Mouse (Mus musculus) retina, embryonic 14.5 days (tissue): Measurements from ENCODE around the gene Olfr237-ps1.
"Not testable (repeated sequence)": the region's sequence is repeated elsewhere in the genome, so short reads cannot be mapped to it uniquely, and the experiment has no call there.

ENCODE experiments used
- DNase-seq: peaks from one replicate; pipeline ENCODE4 v3.0.0-alpha.2; 2015; ENCODE audit warnings: low spot score

The Olfr237-ps1 gene

GRCm38 (mm10) chr6:43146267-43146666 lies at the start of gene Olfr237-ps1:
Gene Olfr237-ps1, plus strand, starts transcription at chr6:43146567.
- not testable (repeated sequence) for DNase-seq

- not testable (repeated sequence) for DNase-seq
Measured at GRCm38 (mm10) chr6:43106069-43106468, 40.3 kb upstream of the Olfr237-ps1 start, which contains the start of gene Olfr441. Gene Olfr441, plus strand, starts transcription at chr6:43106369.

GRCm38 (mm10) chr6:43159502-43159901 lies 13.1 kb downstream of the Olfr237-ps1 start:
- no peak for DNase-seq

- no peak for DNase-seq
Measured at GRCm38 (mm10) chr6:43162982-43163381, 16.6 kb downstream of the Olfr237-ps1 start, which contains the start of gene Olfr437. Gene Olfr437, plus strand, starts transcription at chr6:43163282.

- no peak for DNase-seq
Measured at GRCm38 (mm10) chr6:43167246-43167645, 20.9 kb downstream of the Olfr237-ps1 start.

GRCm38 (mm10) chr6:43171840-43172239 lies 25.5 kb downstream of the Olfr237-ps1 start, which contains the start of gene Olfr13:
Gene Olfr13, plus strand, starts transcription at chr6:43172140.
- DNase-seq: no peak

GRCm38 (mm10) chr6:43178129-43178528 lies 31.8 kb downstream of the Olfr237-ps1 start:
- DNase-seq: no peak

GRCm38 (mm10) chr6:43178584-43179501 lies 32.5 kb downstream of the Olfr237-ps1 start:
- DNase-seq: no peak

- DNase-seq: no peak
Measured at GRCm38 (mm10) chr6:43190986-43191385, 44.6 kb downstream of the Olfr237-ps1 start.

GRCm38 (mm10) chr6:43196781-43197180 lies 50.4 kb downstream of the Olfr237-ps1 start, which contains the start of gene Olfr435:
Gene Olfr435, plus strand, starts transcription at chr6:43197146.
- DNase-seq: no peak

GRCm38 (mm10) chr6:43198094-43198493 lies 51.7 kb downstream of the Olfr237-ps1 start:
- DNase-seq: no peak

GRCm38 (mm10) chr6:43202786-43203185 lies 56.4 kb downstream of the Olfr237-ps1 start:
- no peak for DNase-seq

- DNase-seq: no peak
Measured at GRCm38 (mm10) chr6:43205355-43205754, 59.0 kb downstream of the Olfr237-ps1 start.
